Mouse (Mus musculus) urinary bladder, postnatal 14 days (tissue): ENCODE results near the gene Cyp2c39.
"Not testable (repeated sequence)": the region's sequence is repeated elsewhere in the genome, so short reads cannot be mapped to it uniquely, and the experiment has no call there.

ENCODE experiments used
- DNase-seq: peaks from one replicate; pipeline ENCODE4 v3.0.0; 2021; ENCODE audit warnings: low spot score

Gene Cyp2c39

GRCm38 (mm10) chr19:39510534-39510933, at the start of gene Cyp2c39:
TSS of gene Cyp2c39 (plus strand) at chr19:39510862.
- DNase-seq, result no peak

- DNase-seq, result no peak
These were observed 47.7 kb upstream of the Cyp2c39 start, which contains the start of gene Cyp2c38 for GRCm38 (mm10) chr19:39462941-39463340. TSS of gene Cyp2c38 (minus strand) at chr19:39463075.

- DNase-seq, result no peak
These were observed 46.7 kb upstream of the Cyp2c39 start for GRCm38 (mm10) chr19:39463923-39464322.

- DNase-seq, result not testable (repeated sequence)
These were observed 26.7 kb upstream of the Cyp2c39 start for GRCm38 (mm10) chr19:39483961-39484360.

- DNase-seq, result no peak
These were observed 4.3 kb upstream of the Cyp2c39 start for GRCm38 (mm10) chr19:39506341-39506740.

GRCm38 (mm10) chr19:39509533-39509932, 1.1 kb upstream of the Cyp2c39 start:
- no peak for DNase-seq
